Mouse (Mus musculus) layer of hippocampus, adult 8-10 months (tissue): ENCODE measurements around the gene Prtg. TPM values are rescaled to one million over a fixed set of nuclear protein-coding genes. Genes with fewer than 3 reads are reported as not detected.

ENCODE experiments used
- total RNA-seq, 4 experiments: library from RNA; stranded (reverse); gene quantifications; 2 replicates each; pipeline ENCODE4 v1.2.4; 2022

Prtg gene
- total RNA-seq, 4 experiments from 2014 or later, result 2.2 to 2.9 (median 2.7) TPM

Other genes with a start within 250 kb of the Prtg start
- gene Nedd4, start 144.5 kb upstream of the Prtg start, total RNA-seq, result 100 to 1,000 TPM; 261 to 316 (median 281) TPM
- 10 to 100 TPM; 26.3 to 31.3 (median 28.8) TPM for gene Pygo1, start 118.8 kb downstream of the Prtg start, total RNA-seq
- gene Dyx1c1, start 151.9 kb downstream of the Prtg start, total RNA-seq, result 1 to 10 TPM; 1.5 to 3.1 (median 2.7) TPM
- gene Gm44503, start 152.0 kb downstream of the Prtg start, total RNA-seq, result not detected
- gene Ccpg1os, start 178.5 kb downstream of the Prtg start, total RNA-seq, result 10 to 100 TPM in 3 of 4 experiments, 1 to 10 TPM in 1; 9.2 to 15.1 (median 13.6) TPM
- gene Ccpg1, start 178.6 kb downstream of the Prtg start, total RNA-seq, result 100 to 1,000 TPM; 130 to 173 (median 150) TPM
- 10 to 100 TPM; 15.5 to 19.3 (median 17.3) TPM for gene Pigb, start 233.5 kb downstream of the Prtg start, total RNA-seq
- gene Rab27a, start 238.0 kb downstream of the Prtg start, total RNA-seq, result 10 to 100 TPM; 17.1 to 18.2 (median 17.9) TPM